Comparison of ENCODE assay signal across 14 mouse cellular contexts in the genomic region with DNA sequence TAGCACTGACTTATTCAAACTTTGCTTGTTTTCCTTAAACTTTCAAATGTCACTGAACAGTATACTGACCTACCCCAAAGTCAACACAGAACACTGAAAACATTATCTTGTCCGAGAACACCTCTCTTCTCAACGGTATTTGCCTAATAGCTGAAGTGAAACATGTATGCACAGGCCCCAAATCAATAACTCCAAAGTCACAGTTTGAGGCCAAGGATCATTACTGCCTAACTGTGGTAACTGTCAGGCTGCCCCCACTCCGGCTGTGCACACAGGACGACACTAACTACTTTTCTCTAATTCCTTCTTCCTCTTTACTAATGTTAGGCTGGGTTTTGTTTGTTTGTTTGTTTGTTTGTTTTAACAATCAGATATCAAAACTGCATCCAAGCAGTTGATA.
DNase-seq lines count a peak whose midpoint lies in the region; ATAC-seq and TF ChIP-seq lines count a peak whose summit lies in the region.
"Had no signal": no experiment of that assay in that cellular context is flagged by ENCODE, and none has a peak within 500 bp of the region (broad histone marks: within the 10 kb centered on the region; RNA-seq: fewer than 3 reads in every experiment).

No protein-coding gene starts in this region.

- no peak for TF ChIP-seq CTCF in lung, embryonic 14.5 days (IDR thresholded peaks at IDR 0.05; ENCODE audit: low read depth)
- TF ChIP-seq CTCF in lung, adult 2 months (IDR thresholded peaks at IDR 0.05; ENCODE audit: insufficient read depth, low read length): no peak

- peaks cover 20% of the 10 kb centered on the region for H3K4me1 ChIP-seq in forebrain, embryonic 14.5 days (ENCODE audit: control insufficient read depth, insufficient read depth, low read length)
- peaks cover 13% of the 10 kb centered on the region for H3K4me1 ChIP-seq in forebrain, embryonic 12.5 days
- peaks cover 23% of the 10 kb centered on the region for H3K4me1 ChIP-seq in hindbrain, embryonic 15.5 days (replicated peaks)
- peaks cover 32% of the 10 kb centered on the region for H3K4me1 ChIP-seq in hindbrain, embryonic 13.5 days (replicated peaks)
- H3K4me1 ChIP-seq in lung, embryonic 14.5 days (ENCODE audit: insufficient read depth): peaks cover 20% of the 10 kb centered on the region
- peaks cover 2% of the 10 kb centered on the region; the same call in 1 of the 2 replicates for H3K4me1 ChIP-seq in lung, adult 2 months (ENCODE audit: control insufficient read depth, insufficient read depth, low read length)
- H3K4me1 ChIP-seq in stomach, embryonic 15.5 days: peaks cover 17% of the 10 kb centered on the region

- no peak for ATAC-seq in forebrain, embryonic 14.5 days
- no peak for ATAC-seq in forebrain, embryonic 12.5 days (ENCODE audit: low FRiP score)
- no peak for ATAC-seq in hindbrain, embryonic 15.5 days (ENCODE audit: low FRiP score, low read depth)
- no peak for ATAC-seq in hindbrain, embryonic 13.5 days (ENCODE audit: low FRiP score)
- ATAC-seq in lung, embryonic 14.5 days (ENCODE audit: insufficient read depth): no peak
- no peak for ATAC-seq in stomach, embryonic 15.5 days (ENCODE audit: insufficient read depth, low FRiP score, low read depth)

- 94% methylated on average over 4 of the region's 4 CpGs for WGBS in forebrain, embryonic 14.5 days
- WGBS in forebrain, embryonic 12.5 days: 91% methylated on average over 4 of the region's 4 CpGs
- WGBS in hindbrain, embryonic 15.5 days: 72% methylated on average over 4 of the region's 4 CpGs
- WGBS in hindbrain, embryonic 13.5 days: 87% methylated on average over 4 of the region's 4 CpGs
- 49% methylated on average over 4 of the region's 4 CpGs for whole genome bisulfite sequencing in lung, embryonic 14.5 days
- WGBS in lung, adult 2 months: 78% methylated on average over 4 of the region's 4 CpGs
- WGBS in stomach, embryonic 15.5 days: 63% methylated on average over 4 of the region's 4 CpGs

- no peak for TF ChIP-seq POLR2A in lung, adult 2 months (IDR thresholded peaks at IDR 0.05; ENCODE audit: borderline replicate concordance, extremely low read depth, low read depth, low read length)

- DNase-seq in forebrain, embryonic 14.5 days (ENCODE audit: low spot score): no peak
- no peak for DNase-seq in lung, embryonic 14.5 days
- no peak for DNase-seq in lung, adult 2 months
- no peak for DNase-seq in gastrocnemius, postnatal 10 days
- DNase-seq: gastrocnemius, adult 2 months; kidney, postnatal 10 days; lung, postnatal 14 days; thymus, adult 18-20 months had no signal

- no peak overlapping the region for H3K4me3 ChIP-seq in forebrain, embryonic 14.5 days (ENCODE audit: low read depth, low read length)
- no peak overlapping the region for H3K4me3 ChIP-seq in forebrain, embryonic 12.5 days (replicated peaks)
- H3K4me3 ChIP-seq in hindbrain, embryonic 15.5 days: no peak overlapping the region
- no peak overlapping the region for H3K4me3 ChIP-seq in hindbrain, embryonic 13.5 days
- H3K4me3 ChIP-seq in lung, embryonic 14.5 days (ENCODE audit: low read depth, low read length): no peak overlapping the region
- H3K4me3 ChIP-seq in lung, adult 2 months (replicated peaks; ENCODE audit: extremely low read depth, low read depth, low read length): no peak overlapping the region
- H3K4me3 ChIP-seq in stomach, embryonic 15.5 days (replicated peaks): no peak overlapping the region
- H3K4me3 ChIP-seq: embryonic facial prominence, embryonic 10.5 days; gastrocnemius, adult 2 months had no signal

- H3K27ac ChIP-seq in forebrain, embryonic 14.5 days (ENCODE audit: low read depth, low read length): peak overlapping the region; percentile 75
- no peak overlapping the region for H3K27ac ChIP-seq in forebrain, embryonic 12.5 days
- 0 out of 2 replicates have a peak overlapping the region, but pooled peaks have one; percentile 43 for H3K27ac ChIP-seq in hindbrain, embryonic 15.5 days (replicated peaks)
- no peak overlapping the region; the same call in 1 of the 2 replicates for H3K27ac ChIP-seq in hindbrain, embryonic 13.5 days
- peak overlapping the region; percentile 70; the same call in 1 of the 2 replicates for H3K27ac ChIP-seq in lung, embryonic 14.5 days (ENCODE audit: low read depth)
- H3K27ac ChIP-seq in stomach, embryonic 15.5 days: peak overlapping the region; percentile 61

- no peak overlapping the region for H3K9ac ChIP-seq in forebrain, embryonic 14.5 days (ENCODE audit: low read length)
- no peak overlapping the region for H3K9ac ChIP-seq in forebrain, embryonic 12.5 days
- H3K9ac ChIP-seq in hindbrain, embryonic 15.5 days: no peak overlapping the region
- no peak overlapping the region for H3K9ac ChIP-seq in hindbrain, embryonic 13.5 days
- H3K9ac ChIP-seq in lung, embryonic 14.5 days: no peak overlapping the region
- H3K9ac ChIP-seq in stomach, embryonic 15.5 days: no peak overlapping the region

- H3K36me3 ChIP-seq in forebrain, embryonic 14.5 days (ENCODE audit: control insufficient read depth, insufficient read depth, low read length): no peaks in the 10 kb centered on the region; the same call in 1 of the 2 replicates
- no peaks in the 10 kb centered on the region for H3K36me3 ChIP-seq in forebrain, embryonic 12.5 days (replicated peaks)
- no peaks in the 10 kb centered on the region for H3K36me3 ChIP-seq in hindbrain, embryonic 15.5 days
- 0 out of 2 replicates have a peak, but pooled peaks cover under 1% of the 10 kb centered on the region for H3K36me3 ChIP-seq in hindbrain, embryonic 13.5 days
- no peaks in the 10 kb centered on the region for H3K36me3 ChIP-seq in lung, embryonic 14.5 days (ENCODE audit: insufficient read depth)
- no peaks in the 10 kb centered on the region for H3K36me3 ChIP-seq in stomach, embryonic 15.5 days
- H3K36me3 ChIP-seq: embryonic facial prominence, embryonic 10.5 days had no signal

- no peak overlapping the region for H3K4me2 ChIP-seq in forebrain, embryonic 14.5 days (ENCODE audit: low read length)
- no peak overlapping the region for H3K4me2 ChIP-seq in forebrain, embryonic 12.5 days
- H3K4me2 ChIP-seq in hindbrain, embryonic 15.5 days: no peak overlapping the region
- H3K4me2 ChIP-seq in hindbrain, embryonic 13.5 days: no peak overlapping the region
- no peak overlapping the region for H3K4me2 ChIP-seq in lung, embryonic 14.5 days
- H3K4me2 ChIP-seq in stomach, embryonic 15.5 days: no peak overlapping the region
- H3K4me2 ChIP-seq: heart, embryonic 11.5 days had no signal

- no peaks in the 10 kb centered on the region for H3K9me3 ChIP-seq in forebrain, embryonic 14.5 days (replicated peaks; ENCODE audit: control insufficient read depth, low read length)
- H3K9me3 ChIP-seq in forebrain, embryonic 12.5 days: no peaks in the 10 kb centered on the region
- H3K9me3 ChIP-seq in hindbrain, embryonic 15.5 days: no peaks in the 10 kb centered on the region
- H3K9me3 ChIP-seq in hindbrain, embryonic 13.5 days: no peaks in the 10 kb centered on the region
- H3K9me3 ChIP-seq in lung, embryonic 14.5 days (ENCODE audit: low read depth, low read length): no peaks in the 10 kb centered on the region
- no peaks in the 10 kb centered on the region for H3K9me3 ChIP-seq in stomach, embryonic 15.5 days
- H3K9me3 ChIP-seq: embryonic facial prominence, embryonic 10.5 days had no signal

- no peaks in the 10 kb centered on the region for H3K27me3 ChIP-seq in forebrain, embryonic 14.5 days (replicated peaks; ENCODE audit: control insufficient read depth, insufficient read depth, low read length)
- H3K27me3 ChIP-seq in forebrain, embryonic 12.5 days: no peaks in the 10 kb centered on the region
- H3K27me3 ChIP-seq in hindbrain, embryonic 15.5 days: no peaks in the 10 kb centered on the region
- no peaks in the 10 kb centered on the region for H3K27me3 ChIP-seq in hindbrain, embryonic 13.5 days
- H3K27me3 ChIP-seq in lung, embryonic 14.5 days (ENCODE audit: insufficient read depth, low read length): no peaks in the 10 kb centered on the region
- H3K27me3 ChIP-seq in stomach, embryonic 15.5 days (replicated peaks): no peaks in the 10 kb centered on the region

Comparison
In these comparisons a context has a peak if more than half of its experiments do, and no peak if none do; other contexts are left out.
1. H3K27ac ChIP-seq: peak in forebrain, embryonic 14.5 days (single experiment), hindbrain, embryonic 15.5 days (single experiment), lung, embryonic 14.5 days (single experiment) and stomach, embryonic 15.5 days (single experiment); none in forebrain, embryonic 12.5 days (single experiment) and hindbrain, embryonic 13.5 days (single experiment).